Mouse (Mus musculus): ENCODE measurements at regions not wholly inside any gene's neighbourhood (a gene's known extent, or its start where the extent isn't known, plus 50 kb on each side); places are given as distances from the start of the nearest gene placed in this dataset.

DNA sequence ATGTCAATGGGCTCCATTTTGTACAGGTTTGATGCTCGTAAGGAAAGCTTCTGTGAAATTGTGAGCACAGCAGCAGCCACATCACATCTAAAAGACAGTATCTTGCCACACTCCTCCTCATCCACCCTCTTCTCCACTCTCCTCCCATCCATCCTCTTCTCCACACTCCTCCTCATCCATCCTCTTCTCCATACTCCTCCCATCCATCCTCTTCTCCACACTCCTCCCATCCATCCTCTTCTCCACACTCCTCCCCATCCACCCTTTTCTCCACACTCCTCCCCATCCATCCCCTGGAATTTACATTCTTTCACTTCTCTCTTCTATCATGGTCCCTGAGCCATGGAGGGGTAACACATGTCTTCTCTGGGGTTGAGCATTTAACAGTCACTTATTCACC, 116.7 kb upstream of the Dnajc1 start:
- TF ChIP-seq EP300 (optimal IDR thresholded peaks at IDR 0.05): no peak
- TF ChIP-seq CTCF (IDR thresholded peaks at IDR 0.05; ENCODE audit: low read depth): no peak
